Mouse (Mus musculus) kidney, adult 2 months (tissue): ENCODE data around the gene Gm42669. TPM values are rescaled to one million over a fixed set of nuclear protein-coding genes. Genes with fewer than 3 reads are reported as not detected.

Source experiments
- DNase-seq: peaks from one replicate; pipeline ENCODE4 v3.0.0; 2021
- H3K27ac ChIP-seq: fragments of 200-500 bp; 2 replicates; pipeline ENCODE4 v1.5.1; 2012; ENCODE audit warnings: low read depth, low read length, control low read depth, inconsistent platforms; ENCODE audit not compliant: insufficient read depth
- H3K27me3 ChIP-seq: fragments of 200-500 bp; replicated peaks from 2 replicates; pipeline ENCODE4 v1.6.1; 2012; ENCODE audit warnings: mild to moderate bottlenecking, moderate library complexity, low read length, inconsistent platforms; ENCODE audit not compliant: control insufficient read depth, insufficient read depth
- H3K36me3 ChIP-seq: fragments of 200-500 bp; 2 replicates; pipeline ENCODE4 v1.6.1; 2012; ENCODE audit warnings: mild to moderate bottlenecking, moderate library complexity, low read length, inconsistent platforms; ENCODE audit not compliant: control insufficient read depth, insufficient read depth
- H3K4me1 ChIP-seq: fragments of 200-500 bp; 2 replicates; pipeline ENCODE4 v1.6.1; 2011; ENCODE audit warnings: low read length; ENCODE audit not compliant: control insufficient read depth, insufficient read depth
- H3K4me3 ChIP-seq: fragments of 200-500 bp; 2 replicates; pipeline ENCODE4 v1.5.1; 2011; ENCODE audit warnings: mild to moderate bottlenecking, low read depth, low read length, control low read depth; ENCODE audit not compliant: insufficient read depth
- CTCF ChIP-seq: fragments of 200-500 bp; conservative IDR thresholded peaks from 2 replicates; pipeline ENCODE4 v1.5.1; 2011; ENCODE audit warnings: low read depth, mild to moderate bottlenecking, control low read depth, low read length, moderate library complexity, mixed read lengths; ENCODE audit not compliant: insufficient read depth, insufficient read length
- POLR2A ChIP-seq: fragments of 200-500 bp; IDR thresholded peaks from one replicate; pipeline ENCODE4 v1.6.1; 2011; ENCODE audit warnings: low read depth, low read length, control low read depth
- WGBS: fragments of 180-500 bp; shearing (Covaris S2); methylation state at CpG from one replicate; pipeline ENCODE4 v1.1.7; 2018; 5-methylcytosine and 5-hydroxymethylcytosine counted together
- polyA plus RNA-seq: library from polyadenylated mRNA; depleted of rRNA; stranded (reverse); fragments of >200 nt; gene quantifications from 2 replicates; pipeline ENCODE4 v1.2.3, GENCODE M21; 2012; rRNA removed

Gm42669 gene
- polyA plus RNA-seq, 1 experiment = not detected

DNA sequence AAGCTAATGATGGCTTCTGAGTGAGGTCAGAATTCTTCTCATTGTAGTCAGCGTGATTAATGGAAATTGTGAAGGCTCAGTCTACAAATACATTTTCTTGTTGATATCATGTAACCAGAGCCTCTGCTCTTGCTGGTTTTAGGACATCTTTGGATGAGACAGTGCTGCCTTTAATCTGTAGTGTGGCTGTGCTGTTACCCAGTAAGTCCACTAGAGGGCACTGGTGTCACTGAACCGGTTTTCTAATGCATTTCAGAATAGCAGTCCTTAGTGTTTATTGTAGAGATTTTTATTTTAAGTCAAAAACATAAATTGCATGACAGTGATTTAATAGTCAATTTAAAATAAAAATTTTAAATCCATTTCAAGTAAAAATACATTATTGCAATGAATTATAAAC is 103.8 kb downstream of the Gm42669 start:
- H3K4me1 ChIP-seq = no peaks in the 10 kb centered on the region
- TF ChIP-seq CTCF (peak; percentile 63), POLR2A (no peak)
- DNase-seq = peak; percentile 63
- 7% methylated on average over 2 of the region's 2 CpGs for WGBS
- H3K27me3 ChIP-seq = no peaks in the 10 kb centered on the region
- H3K27ac ChIP-seq = no peak overlapping the region
- H3K4me3 ChIP-seq = no peak overlapping the region
- peaks cover 1% of the 10 kb centered on the region for H3K36me3 ChIP-seq

DNA sequence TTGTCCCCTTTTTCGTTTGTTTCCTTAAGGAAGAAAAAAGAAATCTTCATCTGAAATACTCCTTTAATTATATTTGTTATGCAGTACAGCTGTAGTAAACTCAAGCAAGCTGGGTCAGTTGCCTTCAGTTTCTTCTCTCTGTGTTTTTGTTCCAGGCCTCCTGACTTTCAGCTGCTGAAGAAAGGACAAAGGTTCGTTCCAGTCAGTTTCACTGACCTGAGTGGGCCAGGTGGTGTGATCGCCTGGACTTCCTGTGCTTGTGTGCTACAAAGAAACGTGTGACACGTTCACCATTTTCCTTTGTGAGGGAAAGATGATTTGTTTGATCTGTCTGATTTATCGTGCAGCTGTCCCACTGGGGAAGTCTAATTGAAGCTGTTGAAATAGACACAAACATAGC is 110.6 kb downstream of the Gm42669 start:
- peak overlapping the region; percentile 26; the same call in 1 of the 2 replicates for H3K27ac ChIP-seq
- no peak for TF ChIP-seq CTCF
- TF ChIP-seq POLR2A = no peak
- no peaks in the 10 kb centered on the region for H3K27me3 ChIP-seq
- no peak overlapping the region for H3K4me3 ChIP-seq
- peak; percentile 64 for DNase-seq
- peaks cover 3% of the 10 kb centered on the region; the same call in 1 of the 2 replicates for H3K4me1 ChIP-seq
- H3K36me3 ChIP-seq = no peaks in the 10 kb centered on the region; the same call in 1 of the 2 replicates
- WGBS = 44% methylated on average over 6 of the region's 6 CpGs

DNA sequence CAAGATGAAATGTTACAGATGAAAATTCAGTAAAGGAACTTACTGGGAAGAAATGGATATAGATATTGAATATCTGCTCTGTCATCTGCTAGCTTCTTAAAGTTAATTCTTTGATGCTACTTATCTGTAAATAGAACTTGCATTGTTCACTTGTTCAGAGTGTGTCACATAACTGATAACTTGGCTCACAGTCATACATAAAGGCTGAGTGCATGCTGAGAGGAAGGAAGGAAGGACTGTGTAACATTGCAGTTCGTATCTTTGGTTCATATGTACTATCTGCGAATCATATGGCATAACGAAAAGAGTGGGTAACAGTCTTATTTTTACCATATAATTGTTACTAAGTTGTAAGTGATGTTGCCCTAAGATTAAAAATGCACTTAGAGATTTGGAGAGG is 113.9 kb downstream of the Gm42669 start:
- H3K36me3 ChIP-seq = no peaks in the 10 kb centered on the region; the same call in 1 of the 2 replicates
- no peak overlapping the region for H3K4me3 ChIP-seq
- H3K27me3 ChIP-seq = no peaks in the 10 kb centered on the region
- H3K4me1 ChIP-seq = peaks cover 3% of the 10 kb centered on the region; the same call in 1 of the 2 replicates
- no peak overlapping the region for H3K27ac ChIP-seq
- 93% methylated on average over 3 of the region's 3 CpGs for WGBS
- no peak for DNase-seq
- TF ChIP-seq POLR2A (no peak), CTCF (no peak)

Other genes starting within 250 kb of the Gm42669 start
- 23.4 and 27.7 TPM in 2 replicates for gene Tgfbr3, start 218.0 kb upstream of the Gm42669 start, polyA plus RNA-seq
- gene Brdt, start 176.5 kb upstream of the Gm42669 start, polyA plus RNA-seq = 0.72 and 0.75 TPM in 2 replicates
- gene Ephx4, start 104.9 kb upstream of the Gm42669 start, polyA plus RNA-seq = 0.18 and 0.22 TPM in 2 replicates
- gene Lpcat2b, start 76.1 kb upstream of the Gm42669 start, polyA plus RNA-seq = not detected in 2 replicates
- gene Btbd8, start 69.6 kb upstream of the Gm42669 start, polyA plus RNA-seq = 1.2 TPM in 2 replicates
- not detected in 2 replicates for gene 1700028K03Rik, start 27.1 kb downstream of the Gm42669 start, polyA plus RNA-seq
- 3.0 and 3.3 TPM in 2 replicates for gene Rpap2, start 89.8 kb downstream of the Gm42669 start, polyA plus RNA-seq
- 0.78 and 0.91 TPM in 2 replicates for gene Glmn, start 90.3 kb downstream of the Gm42669 start, polyA plus RNA-seq
- gene Gfi1, start 218.4 kb downstream of the Gm42669 start, polyA plus RNA-seq = 0.19 and 0.53 TPM in 2 replicates